Mouse (Mus musculus): ENCODE data around the gene Nde1. TPM values are rescaled to one million over a fixed set of nuclear protein-coding genes. Genes with fewer than 3 reads are reported as not detected.
"Not testable (repeated sequence)": the region's sequence is repeated elsewhere in the genome, so short reads cannot be mapped to it uniquely, and the experiment has no call there.

Gene Nde1
- polyA plus RNA-seq (2015; fragmentation: Nextera tagmentation; extraction: Ambion mirVana): 103 and 112 TPM in 2 replicates

- DNase-seq (ENCODE audit: low spot score): peak; percentile 89
Measured at GRCm38 (mm10) chr16:14162988-14163416, at the start of gene Nde1, which contains the start of gene Marf1. TSS of gene Nde1 (plus strand) at chr16:14163275. TSS of gene Marf1 (minus strand) at chr16:14163351.

- no peak for DNase-seq (ENCODE audit: low spot score)
Measured at GRCm38 (mm10) chr16:14117299-14117698, 45.8 kb upstream of the Nde1 start.

GRCm38 (mm10) chr16:14120941-14121340, 42.1 kb upstream of the Nde1 start:
- no peak for DNase-seq (ENCODE audit: low spot score)

GRCm38 (mm10) chr16:14121563-14121962, 41.5 kb upstream of the Nde1 start:
- no peak for DNase-seq (ENCODE audit: low spot score)

GRCm38 (mm10) chr16:14122586-14122985, 40.5 kb upstream of the Nde1 start:
- no peak for DNase-seq (ENCODE audit: low spot score)

GRCm38 (mm10) chr16:14123901-14124300, 39.2 kb upstream of the Nde1 start:
- no peak for DNase-seq (ENCODE audit: low spot score)

GRCm38 (mm10) chr16:14124709-14125108, 38.4 kb upstream of the Nde1 start:
- no peak for DNase-seq (ENCODE audit: low spot score)

- DNase-seq (ENCODE audit: low spot score): no peak
Measured at GRCm38 (mm10) chr16:14125253-14125652, 37.8 kb upstream of the Nde1 start.

- no peak for DNase-seq (ENCODE audit: low spot score)
Measured at GRCm38 (mm10) chr16:14128977-14129376, 34.1 kb upstream of the Nde1 start.

- DNase-seq (ENCODE audit: low spot score): no peak
Measured at GRCm38 (mm10) chr16:14130796-14131195, 32.3 kb upstream of the Nde1 start.

- DNase-seq (ENCODE audit: low spot score): no peak
Measured at GRCm38 (mm10) chr16:14131376-14131775, 31.7 kb upstream of the Nde1 start.

GRCm38 (mm10) chr16:14131838-14132237, 31.2 kb upstream of the Nde1 start:
- DNase-seq (ENCODE audit: low spot score): no peak

GRCm38 (mm10) chr16:14135014-14135413, 28.1 kb upstream of the Nde1 start:
- no peak for DNase-seq (ENCODE audit: low spot score)

GRCm38 (mm10) chr16:14137976-14138561, 25.0 kb upstream of the Nde1 start:
- no peak for DNase-seq (ENCODE audit: low spot score)

- no peak for DNase-seq (ENCODE audit: low spot score)
Measured at GRCm38 (mm10) chr16:14139106-14139505, 24.0 kb upstream of the Nde1 start.

- DNase-seq (ENCODE audit: low spot score): no peak
Measured at GRCm38 (mm10) chr16:14143298-14143697, 19.8 kb upstream of the Nde1 start.

- DNase-seq (ENCODE audit: low spot score): no peak
Measured at GRCm38 (mm10) chr16:14147712-14148111, 15.4 kb upstream of the Nde1 start.

GRCm38 (mm10) chr16:14151718-14152117, 11.4 kb upstream of the Nde1 start:
- DNase-seq (ENCODE audit: low spot score): no peak

GRCm38 (mm10) chr16:14155638-14156037, 7.4 kb upstream of the Nde1 start:
- DNase-seq (ENCODE audit: low spot score): not testable (repeated sequence)

- DNase-seq (ENCODE audit: low spot score): no peak
Measured at GRCm38 (mm10) chr16:14156312-14156711, 6.8 kb upstream of the Nde1 start.

GRCm38 (mm10) chr16:14158536-14158935, 4.5 kb upstream of the Nde1 start:
- no peak for DNase-seq (ENCODE audit: low spot score)

- peak; percentile 99 for DNase-seq (ENCODE audit: low spot score)
Measured at GRCm38 (mm10) chr16:14158936-14159745, 3.9 kb upstream of the Nde1 start.

GRCm38 (mm10) chr16:14159746-14160131, 3.3 kb upstream of the Nde1 start:
- peak; percentile 81 for DNase-seq (ENCODE audit: low spot score)
